Mouse (Mus musculus) erythroblast, embryonic 14.5 days (primary cell): ENCODE measurements around the gene Tgm5. TPM values are rescaled to one million over a fixed set of nuclear protein-coding genes. Genes with fewer than 3 reads are reported as not detected.
A peak's percentile ranks its signal among the peaks of the same experiment; 100 is the strongest.

Source experiments
- H3K27me3 ChIP-seq: 2 replicates; pipeline ENCODE4 v1.6.1; 2012; ENCODE audit warnings: inconsistent platforms; ENCODE audit not compliant: control insufficient read depth
- H3K36me3 ChIP-seq: 2 replicates; pipeline ENCODE4 v1.6.1; 2012; ENCODE audit warnings: mild to moderate bottlenecking, inconsistent platforms; ENCODE audit not compliant: control insufficient read depth
- H3K4me1 ChIP-seq: 2 replicates; pipeline ENCODE4 v1.6.1; 2012; ENCODE audit warnings: inconsistent platforms; ENCODE audit not compliant: control insufficient read depth
- H3K4me3 ChIP-seq: replicated peaks from 2 replicates; pipeline ENCODE3; 2012; ENCODE audit warnings: moderate library complexity, mild to moderate bottlenecking, inconsistent platforms
- H3K9me3 ChIP-seq: 2 replicates; pipeline ENCODE4 v1.6.1; 2012; ENCODE audit warnings: low read length, inconsistent platforms, mixed read lengths; ENCODE audit not compliant: control insufficient read depth
- GATA1 ChIP-seq: IDR thresholded peaks from 2 replicates; pipeline ENCODE4 v1.6.1; 2012; ENCODE audit warnings: low read length, inconsistent platforms, mixed read lengths
- TAL1 ChIP-seq: IDR thresholded peaks from 3 replicates; pipeline ENCODE4 v1.6.1; 2012; ENCODE audit warnings: low read length, inconsistent platforms, mixed read lengths
- polyA plus RNA-seq: library from polyadenylated mRNA; stranded (reverse); fragments of >175 nt; gene quantifications from 2 replicates; pipeline ENCODE4 v1.2.3, GENCODE M21; 2012

Gene Tgm5
- polyA plus RNA-seq, 1 experiment: not detected

GRCm38 (mm10) chr2:121016226-121016625 lies 69.4 kb downstream of the Tgm5 start:
- peaks cover 92% of the 10 kb centered on the region for H3K36me3 ChIP-seq
- no peaks in the 10 kb centered on the region for H3K27me3 ChIP-seq
- no peaks in the 10 kb centered on the region for H3K9me3 ChIP-seq
- H3K4me1 ChIP-seq: no peaks in the 10 kb centered on the region; the same call in 1 of the 2 replicates
- H3K4me3 ChIP-seq: no peak overlapping the region
- TF ChIP-seq GATA1: no peak
- no peak for TF ChIP-seq TAL1

GRCm38 (mm10) chr2:121015507-121015906 lies 70.1 kb downstream of the Tgm5 start:
- Histone ChIP-seq H3K4me1 (no peaks in the 10 kb centered on the region; the same call in 1 of the 2 replicates), H3K9me3 (no peaks in the 10 kb centered on the region), H3K36me3 (peaks cover 91% of the 10 kb centered on the region), H3K27me3 (no peaks in the 10 kb centered on the region), H3K4me3 (no peak overlapping the region)
- TF ChIP-seq GATA1 (no peak), TAL1 (no peak)

- no peak for TF ChIP-seq GATA1
- no peak for TF ChIP-seq TAL1
- Histone ChIP-seq H3K9me3 (no peaks in the 10 kb centered on the region), H3K27me3 (no peaks in the 10 kb centered on the region), H3K4me1 (peaks cover 25% of the 10 kb centered on the region), H3K4me3 (no peak overlapping the region), H3K36me3 (peaks cover 72% of the 10 kb centered on the region)
Observed at GRCm38 (mm10) chr2:121012676-121013075, 73.0 kb downstream of the Tgm5 start.

- TF ChIP-seq TAL1 (no peak), GATA1 (no peak)
- Histone ChIP-seq H3K27me3 (no peaks in the 10 kb centered on the region), H3K36me3 (peaks cover 42% of the 10 kb centered on the region), H3K4me3 (peak overlapping the region; percentile 89), H3K9me3 (no peaks in the 10 kb centered on the region), H3K4me1 (peaks cover 31% of the 10 kb centered on the region)
Observed at GRCm38 (mm10) chr2:121009071-121009677, 76.5 kb downstream of the Tgm5 start.

GRCm38 (mm10) chr2:121008664-121009007 lies 77.0 kb downstream of the Tgm5 start:
- TF ChIP-seq GATA1 (no peak), TAL1 (no peak)
- no peaks in the 10 kb centered on the region for H3K9me3 ChIP-seq
- H3K27me3 ChIP-seq: no peaks in the 10 kb centered on the region
- peaks cover 37% of the 10 kb centered on the region for H3K36me3 ChIP-seq
- peak overlapping the region; percentile 89 for H3K4me3 ChIP-seq
- H3K4me1 ChIP-seq: peaks cover 31% of the 10 kb centered on the region

- H3K9me3 ChIP-seq: no peaks in the 10 kb centered on the region
- no peaks in the 10 kb centered on the region for H3K27me3 ChIP-seq
- peaks cover 34% of the 10 kb centered on the region for H3K36me3 ChIP-seq
- H3K4me1 ChIP-seq: peaks cover 31% of the 10 kb centered on the region
- peak within 1 kb of the TSS; percentile 89 for H3K4me3 ChIP-seq
- TF ChIP-seq TAL1: no peak
Observed at GRCm38 (mm10) chr2:121007925-121008663, 77.5 kb downstream of the Tgm5 start, which contains the start of gene Ccndbp1. Ccndbp1 (plus strand) TSS chr2:121008403.

- Histone ChIP-seq H3K36me3 (peaks cover 23% of the 10 kb centered on the region), H3K4me1 (peaks cover 31% of the 10 kb centered on the region), H3K9me3 (no peaks in the 10 kb centered on the region), H3K27me3 (no peaks in the 10 kb centered on the region), H3K4me3 (no peak overlapping the region)
- TF ChIP-seq GATA1: no peak
- TF ChIP-seq TAL1: no peak
Observed at GRCm38 (mm10) chr2:121006986-121007385, 78.7 kb downstream of the Tgm5 start.

- Histone ChIP-seq H3K9me3 (no peaks in the 10 kb centered on the region), H3K4me1 (peaks cover 27% of the 10 kb centered on the region), H3K36me3 (no peaks in the 10 kb centered on the region), H3K27me3 (no peaks in the 10 kb centered on the region), H3K4me3 (no peak overlapping the region)
- TF ChIP-seq GATA1 (no peak), TAL1 (no peak)
Observed at GRCm38 (mm10) chr2:121004018-121004811, 81.4 kb downstream of the Tgm5 start.

GRCm38 (mm10) chr2:121003586-121003985 lies 82.1 kb downstream of the Tgm5 start:
- Histone ChIP-seq H3K4me1 (peaks cover 25% of the 10 kb centered on the region), H3K27me3 (no peaks in the 10 kb centered on the region), H3K9me3 (no peaks in the 10 kb centered on the region), H3K4me3 (no peak overlapping the region), H3K36me3 (no peaks in the 10 kb centered on the region)
- no peak for TF ChIP-seq GATA1
- no peak for TF ChIP-seq TAL1
